Mouse (Mus musculus): ENCODE data around the gene Tmcc2. TPM values are rescaled to one million over a fixed set of nuclear protein-coding genes. Genes with fewer than 3 reads are reported as not detected.
A peak's percentile ranks its signal among the peaks of the same experiment; 100 is the strongest.

The Tmcc2 gene
- total RNA-seq, 2 experiments from 2014 or later: 36.8 to 41.5 TPM

DNA sequence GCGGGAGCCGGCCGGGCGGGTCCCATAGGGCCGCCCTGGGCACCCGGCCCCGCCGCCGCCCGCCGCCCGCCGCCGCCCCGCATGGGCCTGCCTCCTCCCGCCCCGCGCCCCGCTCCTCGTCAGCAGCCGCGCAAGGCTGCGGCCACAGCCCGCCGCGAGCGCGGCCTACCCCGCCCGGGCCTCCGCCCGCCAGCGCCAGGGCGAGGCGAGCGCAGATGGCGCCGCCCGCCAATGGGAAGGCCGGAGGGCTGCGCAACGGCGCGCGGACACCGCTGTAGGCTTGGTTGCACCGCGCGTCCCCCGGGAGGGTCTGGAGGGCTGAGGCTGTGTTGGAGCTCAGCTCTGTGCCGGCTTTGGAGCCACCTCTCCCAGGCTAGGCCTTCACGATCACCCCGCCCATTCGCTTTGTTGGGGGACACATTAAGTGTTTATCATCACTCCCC is 520 bp upstream of the Tmcc2 start:
- DNase-seq (ENCODE audit: low spot score): peak; percentile 72

DNA sequence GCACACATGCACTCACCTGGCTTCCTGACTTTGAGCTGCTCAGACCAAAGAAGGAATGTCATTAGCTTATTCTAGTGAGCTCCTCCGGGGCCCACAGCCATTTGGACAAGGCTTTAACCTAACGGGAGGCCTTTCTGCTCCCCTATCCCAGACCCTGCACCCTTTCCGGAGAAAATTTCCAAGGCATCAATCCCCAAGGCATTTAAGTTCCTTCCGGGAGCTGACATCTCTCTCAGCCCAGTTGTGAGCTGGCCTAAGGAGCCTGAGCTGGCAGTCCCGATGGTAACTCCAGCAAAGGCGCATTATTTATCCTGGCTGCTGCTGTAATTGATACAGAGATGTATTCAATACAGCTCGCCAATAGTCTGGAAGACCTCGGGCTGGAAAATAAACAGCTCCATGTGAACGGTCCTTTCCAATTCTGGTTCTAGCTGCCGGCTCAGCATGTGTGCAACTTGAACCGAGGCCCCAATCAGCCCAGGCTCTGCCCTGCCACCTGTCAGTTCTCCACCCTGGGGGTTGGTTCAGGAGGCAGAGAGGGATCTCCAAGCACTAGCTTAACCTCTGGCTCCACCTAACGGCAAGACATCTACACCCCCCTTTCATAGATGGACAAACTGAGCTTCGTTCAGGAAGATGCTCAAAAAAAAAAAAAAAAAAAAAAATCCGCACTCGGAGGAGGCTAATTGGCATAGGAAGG is 1.0 kb downstream of the Tmcc2 start:
- DNase-seq (ENCODE audit: low spot score): peak; percentile 90

DNA sequence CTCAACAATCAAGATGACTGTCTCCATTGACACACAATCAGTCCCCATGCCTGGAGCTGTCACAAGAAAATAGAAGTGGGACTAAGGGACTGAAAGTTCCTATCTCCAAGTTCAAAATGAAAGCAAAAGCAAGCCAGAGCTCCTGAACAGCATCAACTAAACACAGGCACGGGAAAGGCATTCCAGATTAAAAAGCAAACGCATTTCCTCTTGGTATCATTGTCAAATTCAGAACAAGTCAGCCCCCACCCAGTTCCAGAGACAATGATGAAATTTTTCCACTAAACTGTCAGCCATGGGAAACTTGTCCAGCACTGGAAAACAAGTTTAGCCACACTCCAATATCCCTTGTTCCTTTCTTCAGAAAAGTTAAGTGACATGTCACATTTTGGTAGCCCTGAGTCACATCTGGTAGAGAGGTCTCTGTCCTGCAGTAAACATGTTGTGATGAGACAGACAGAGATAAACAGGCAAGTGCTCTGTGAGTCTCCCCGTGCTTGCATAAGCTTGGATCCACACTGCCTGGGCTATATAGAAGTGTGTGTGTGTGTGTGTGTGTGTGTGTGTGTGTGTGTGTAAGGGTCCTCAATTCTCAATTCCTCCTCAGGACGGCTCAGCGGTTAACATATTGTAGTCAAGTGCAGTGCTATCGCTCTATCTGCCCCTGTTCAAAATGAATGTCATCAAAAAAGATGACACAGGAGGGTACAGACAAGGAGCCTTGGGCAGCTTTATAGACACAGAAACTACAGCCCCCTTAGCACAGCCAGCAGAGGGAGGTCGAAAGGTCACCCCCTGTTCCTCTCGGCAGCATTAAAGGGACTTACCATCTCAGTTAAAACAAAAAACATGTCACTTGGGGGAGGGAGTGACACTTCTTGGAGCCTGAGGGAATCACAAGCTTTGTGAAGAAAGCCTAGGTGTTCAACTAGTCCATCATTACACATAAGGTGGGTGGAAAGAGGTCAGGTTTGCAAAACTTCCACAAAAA is 2.0 kb downstream of the Tmcc2 start:
- DNase-seq (ENCODE audit: low spot score): no peak

DNA sequence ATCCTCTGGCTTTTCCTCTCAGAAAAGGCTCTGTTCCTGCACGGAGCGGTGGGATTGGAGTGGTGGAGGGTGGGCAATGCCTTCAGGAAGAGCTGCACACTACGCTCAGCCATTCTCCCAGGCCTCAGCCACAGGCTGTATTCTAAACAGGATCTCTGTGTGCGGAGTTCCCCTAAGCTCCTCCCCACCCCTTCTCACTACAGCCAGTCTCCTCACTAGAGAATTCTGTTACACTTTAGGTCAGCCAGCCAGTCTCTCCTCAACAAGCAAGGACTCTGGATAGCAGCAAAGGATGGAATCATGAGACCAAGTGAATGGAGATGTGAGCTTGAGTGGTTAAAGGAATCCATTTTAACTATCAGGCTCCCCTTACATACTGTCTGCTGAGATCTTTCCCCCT is 3.1 kb downstream of the Tmcc2 start:
- no peak for DNase-seq (ENCODE audit: low spot score)

DNA sequence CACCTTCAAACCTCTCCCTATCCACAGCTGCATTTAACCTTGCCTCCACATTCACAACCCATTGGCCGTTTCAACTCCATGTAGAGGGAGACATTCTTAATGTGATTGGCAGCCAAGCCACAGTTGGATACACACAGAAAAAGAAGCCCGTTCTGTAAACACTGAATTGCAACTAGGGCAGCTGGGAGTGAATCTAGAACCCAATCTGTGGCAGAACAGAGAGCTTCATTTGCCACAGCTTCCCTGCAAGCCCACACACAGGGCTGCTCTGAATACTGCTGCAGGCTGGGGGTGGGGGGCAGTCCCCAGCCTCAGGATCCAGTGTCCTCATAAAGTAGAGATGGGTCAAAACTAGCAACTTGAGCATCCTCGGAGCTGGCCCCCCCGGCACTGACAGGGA is 4.8 kb downstream of the Tmcc2 start:
- no peak for DNase-seq (ENCODE audit: low spot score)

DNA sequence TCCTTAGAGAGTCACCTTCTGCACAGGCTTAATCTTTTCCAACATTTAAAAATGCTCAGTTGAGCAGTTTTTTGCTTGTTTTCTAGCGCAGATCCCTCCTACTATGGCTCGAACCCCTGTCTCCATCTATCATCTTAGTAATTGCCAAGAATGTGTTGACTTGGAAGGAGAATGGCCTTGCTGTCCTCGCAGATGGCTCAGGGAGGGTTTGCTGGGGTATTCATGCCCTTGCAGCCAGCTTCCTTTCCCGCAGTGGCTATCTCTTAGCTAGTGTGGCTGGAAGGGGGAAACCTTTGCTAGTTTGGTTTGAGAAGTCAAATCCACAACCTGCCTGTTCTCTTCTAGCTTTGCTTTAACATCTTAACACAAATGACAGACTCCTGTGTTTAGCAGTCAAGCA is 5.4 kb downstream of the Tmcc2 start:
- DNase-seq (ENCODE audit: low spot score): no peak

DNA sequence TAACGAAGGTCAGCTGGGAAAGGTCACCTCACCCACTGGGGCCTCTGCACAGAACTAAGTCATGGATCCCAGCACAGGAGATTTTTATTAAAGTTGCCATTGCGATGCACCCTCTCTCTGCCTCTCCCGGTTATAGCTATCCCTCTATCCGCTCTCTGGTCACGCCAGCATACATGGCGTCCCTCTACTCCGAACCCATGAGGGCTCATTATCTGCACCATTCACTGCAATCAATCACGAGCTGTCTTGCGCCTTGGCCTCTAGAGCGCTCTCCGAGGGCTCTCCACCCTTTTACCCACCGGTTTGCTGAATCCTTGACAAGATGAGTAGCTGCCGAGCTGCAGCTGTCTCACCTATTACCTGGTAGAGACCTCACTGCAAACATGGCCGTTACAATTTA is 5.8 kb downstream of the Tmcc2 start:
- DNase-seq (ENCODE audit: low spot score): no peak

DNA sequence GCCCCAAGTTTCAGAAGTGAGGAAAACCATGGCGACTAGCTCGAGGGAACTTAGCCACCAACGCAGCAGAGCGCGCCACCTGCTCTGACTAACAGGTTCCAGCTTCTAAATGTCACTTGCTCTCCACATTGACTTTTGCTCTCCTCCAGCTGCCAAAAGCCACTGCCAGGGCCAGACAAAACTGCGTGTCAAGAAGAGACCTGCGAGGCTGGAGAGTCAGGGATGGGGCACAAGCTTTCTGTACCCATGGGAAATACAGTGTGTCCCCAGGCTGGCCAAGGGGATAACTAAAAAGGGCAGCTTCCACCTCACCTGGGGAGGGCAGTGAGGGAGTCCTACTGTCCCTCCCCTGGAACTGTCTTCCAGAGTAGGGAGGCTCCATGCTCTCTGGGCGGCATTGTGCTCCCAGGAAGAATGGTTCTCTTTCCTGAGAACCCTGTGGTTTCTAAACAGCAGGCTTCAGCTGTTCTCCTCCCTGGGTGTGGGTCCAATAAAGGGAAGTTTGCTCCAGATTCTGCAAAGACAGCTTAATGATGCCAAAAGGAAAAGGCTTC is 7.0 kb downstream of the Tmcc2 start:
- peak; percentile 59 for DNase-seq (ENCODE audit: low spot score)

DNA sequence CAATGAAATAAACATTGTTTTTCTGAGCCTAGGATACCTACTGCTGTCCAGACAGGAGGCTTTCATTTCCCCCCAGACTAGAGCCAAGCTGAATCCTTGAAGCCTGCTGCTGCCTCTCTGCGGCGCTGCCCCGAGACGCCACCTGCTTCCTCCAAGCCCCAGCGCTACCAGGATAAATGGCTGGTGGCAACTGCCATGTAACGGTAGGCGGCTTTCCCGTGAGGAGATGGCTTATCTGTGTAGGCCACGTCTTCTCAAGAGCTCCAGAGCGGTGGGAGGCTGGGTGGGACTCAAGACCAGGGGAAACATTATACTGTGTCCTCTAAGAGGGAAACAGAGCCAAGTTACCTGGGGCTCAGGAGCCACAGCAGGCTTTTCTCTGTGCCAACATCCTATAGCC is 9.2 kb downstream of the Tmcc2 start:
- no peak for DNase-seq (ENCODE audit: low spot score)

DNA sequence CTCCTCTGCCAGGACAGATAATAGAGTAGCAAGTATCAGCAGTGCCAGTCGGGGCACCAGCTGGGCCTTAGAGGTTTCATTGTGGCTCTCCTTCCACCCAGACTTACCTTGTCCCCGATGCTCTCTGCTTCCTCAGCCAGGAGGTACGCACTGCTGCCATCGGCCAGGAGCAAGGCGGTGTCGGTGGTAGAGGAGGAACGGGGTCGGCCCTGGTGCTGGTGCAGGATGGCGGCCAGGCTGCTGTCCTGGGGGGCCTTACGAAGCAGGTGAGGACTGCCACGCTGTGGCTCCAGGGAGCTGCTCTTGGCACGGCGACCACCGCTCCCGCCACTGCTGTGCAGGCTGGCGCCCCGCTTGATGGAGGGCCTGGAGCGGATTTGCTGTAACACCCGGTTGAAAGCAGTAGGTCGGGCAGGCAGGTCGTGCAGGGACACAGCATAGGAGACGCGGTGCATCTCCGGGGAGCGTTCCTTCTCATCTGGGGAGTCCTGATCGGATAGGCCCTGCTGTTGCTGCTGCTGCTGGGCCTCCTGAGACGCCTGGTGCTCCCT is 10.5 kb downstream of the Tmcc2 start:
- no peak for DNase-seq (ENCODE audit: low spot score)

DNA sequence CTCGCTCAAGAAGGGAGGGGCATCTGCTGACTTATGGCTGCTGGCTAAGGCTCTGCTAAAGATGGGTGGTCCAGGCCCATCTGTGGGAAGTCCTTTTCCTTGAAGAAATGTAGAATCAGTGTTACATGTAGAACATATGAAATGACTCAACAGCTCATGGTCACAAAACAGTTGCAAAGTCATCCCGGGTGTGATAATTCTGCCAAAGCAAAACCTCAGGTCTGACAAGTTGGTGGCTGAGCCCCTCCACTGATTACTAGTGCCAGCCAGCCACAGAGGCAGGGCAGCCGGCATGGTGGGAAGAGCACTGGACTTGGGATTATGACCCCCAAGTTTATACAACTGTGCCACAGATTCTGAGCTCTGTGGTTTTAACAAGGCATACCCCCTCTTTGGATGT is 13.3 kb downstream of the Tmcc2 start:
- no peak for DNase-seq (ENCODE audit: low spot score)

DNA sequence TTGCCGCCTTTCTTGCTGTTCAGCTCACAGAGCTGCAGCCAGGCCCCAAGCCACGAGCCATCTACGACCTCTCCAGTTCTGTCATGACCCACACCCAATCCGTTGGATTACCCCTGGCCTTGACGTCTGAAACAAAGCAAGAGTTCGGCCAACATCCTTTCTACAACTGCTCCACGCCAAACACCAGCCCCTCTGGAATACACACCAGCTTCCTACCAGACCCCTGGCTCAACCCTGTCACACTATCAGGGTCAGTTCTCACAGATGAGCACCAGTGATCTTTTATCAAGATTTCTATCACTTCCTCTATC is 14.1 kb downstream of the Tmcc2 start:
- DNase-seq (ENCODE audit: low spot score): no peak

DNA sequence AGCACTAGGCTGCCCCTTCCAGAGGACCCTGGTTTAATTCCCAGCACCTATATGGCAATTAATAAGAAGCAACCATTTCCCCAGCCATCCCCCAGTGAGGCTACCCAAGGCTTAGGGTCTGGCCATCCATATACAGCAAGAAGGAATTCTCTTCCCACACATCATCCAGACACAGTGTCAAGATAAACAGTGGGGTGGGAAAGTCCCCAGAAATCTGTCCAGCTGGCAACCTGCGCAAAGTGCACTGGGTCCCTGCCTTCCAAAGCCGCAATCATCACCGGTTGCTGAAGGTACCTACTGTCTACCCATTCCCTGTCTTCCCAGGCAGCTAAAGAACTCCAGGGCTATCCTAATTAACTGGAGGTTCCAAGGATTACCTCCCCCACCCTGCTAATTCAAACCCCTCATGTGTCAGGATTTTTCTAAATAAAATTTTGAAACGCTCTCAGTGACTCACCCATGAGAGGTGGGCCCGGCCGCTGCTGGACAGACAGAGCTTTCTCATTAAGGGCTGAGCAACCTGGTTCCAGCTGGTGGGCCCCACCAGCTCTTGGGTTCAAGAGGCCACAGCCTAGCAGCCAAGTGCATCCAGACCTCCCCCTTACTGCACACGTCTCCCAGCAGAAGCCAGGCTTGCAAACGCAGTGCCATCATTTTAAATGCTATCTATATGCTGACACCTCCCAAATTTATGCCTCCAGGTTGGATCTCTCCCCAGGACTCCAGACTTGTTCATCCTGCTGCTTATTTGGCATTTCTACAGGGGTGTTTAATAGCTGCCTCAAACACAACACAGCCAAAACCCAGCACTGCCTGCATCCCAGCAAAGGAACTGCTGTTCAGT is 14.6 kb downstream of the Tmcc2 start:
- no peak for DNase-seq (ENCODE audit: low spot score)

DNA sequence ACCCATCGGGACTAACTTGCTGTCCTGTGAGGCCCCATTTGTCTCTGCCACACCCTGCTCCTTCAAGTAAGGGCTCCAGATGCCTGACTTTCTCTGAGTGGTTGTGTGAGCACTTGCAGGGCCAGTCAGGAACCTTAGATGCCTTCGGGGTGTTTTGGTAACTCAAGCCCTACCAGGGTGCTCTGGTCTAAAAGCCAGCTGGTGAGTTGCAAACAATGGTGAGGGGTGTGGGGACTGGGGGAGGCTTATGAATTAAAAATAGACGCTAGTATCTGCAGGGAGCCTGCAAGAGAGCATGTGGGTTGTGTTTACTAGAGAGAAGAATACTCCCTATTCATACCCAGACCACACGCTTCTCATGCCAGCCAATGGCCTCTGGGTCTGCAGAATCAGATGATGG is 15.8 kb downstream of the Tmcc2 start:
- DNase-seq (ENCODE audit: low spot score): no peak

DNA sequence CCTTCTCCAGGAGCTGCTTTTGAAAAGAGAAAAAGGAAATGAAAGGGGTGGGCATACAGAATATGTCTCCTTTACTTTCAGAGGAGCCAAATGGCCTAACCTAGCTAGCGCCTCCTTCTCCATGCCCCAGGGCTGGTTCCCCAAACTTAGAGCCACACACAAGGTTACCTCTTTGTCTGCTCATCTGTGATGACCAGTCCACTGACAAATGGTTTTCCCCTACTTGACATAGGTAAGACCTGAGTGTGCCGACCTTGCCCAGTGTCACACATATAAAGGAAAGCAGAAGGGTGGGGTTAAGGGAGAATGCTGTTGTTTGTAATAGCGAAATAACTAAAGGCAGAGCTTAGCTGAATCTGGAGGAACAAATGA is 16.2 kb downstream of the Tmcc2 start:
- DNase-seq (ENCODE audit: low spot score): no peak

DNA sequence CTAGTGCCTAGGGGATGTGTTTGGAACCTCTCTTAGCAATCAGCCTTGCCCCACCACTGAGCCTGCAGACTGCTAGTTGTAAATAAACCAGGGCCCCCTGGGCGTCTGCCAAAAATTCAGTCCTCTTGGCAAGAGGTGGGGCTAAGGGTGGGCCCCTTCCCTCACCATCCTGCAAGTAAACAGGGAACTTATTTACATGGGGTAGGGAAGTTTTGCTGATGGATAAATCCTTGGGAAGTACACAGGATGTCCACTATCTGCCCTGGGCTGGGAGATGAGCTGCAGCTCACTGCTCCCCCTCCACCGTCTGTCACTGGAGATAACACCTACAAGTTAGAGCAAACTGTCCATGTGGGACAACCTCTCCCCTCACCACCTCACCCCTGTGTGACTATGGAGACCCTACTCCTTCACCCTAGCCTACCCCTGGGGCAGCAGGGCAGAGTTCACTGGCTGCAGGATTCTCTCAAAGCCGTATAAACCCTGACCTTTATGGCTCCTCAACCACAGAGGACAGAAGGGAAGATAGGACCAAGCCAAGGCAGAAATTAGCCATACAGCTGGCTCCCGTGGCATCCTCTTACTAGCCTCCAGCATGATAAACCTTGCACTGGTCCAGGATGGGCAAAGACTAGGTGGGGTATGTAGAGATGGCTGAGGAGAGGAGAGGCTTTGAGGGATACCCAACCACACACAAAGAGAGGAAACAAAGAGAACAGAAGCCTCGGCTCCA is 16.8 kb downstream of the Tmcc2 start:
- DNase-seq (ENCODE audit: low spot score): no peak

DNA sequence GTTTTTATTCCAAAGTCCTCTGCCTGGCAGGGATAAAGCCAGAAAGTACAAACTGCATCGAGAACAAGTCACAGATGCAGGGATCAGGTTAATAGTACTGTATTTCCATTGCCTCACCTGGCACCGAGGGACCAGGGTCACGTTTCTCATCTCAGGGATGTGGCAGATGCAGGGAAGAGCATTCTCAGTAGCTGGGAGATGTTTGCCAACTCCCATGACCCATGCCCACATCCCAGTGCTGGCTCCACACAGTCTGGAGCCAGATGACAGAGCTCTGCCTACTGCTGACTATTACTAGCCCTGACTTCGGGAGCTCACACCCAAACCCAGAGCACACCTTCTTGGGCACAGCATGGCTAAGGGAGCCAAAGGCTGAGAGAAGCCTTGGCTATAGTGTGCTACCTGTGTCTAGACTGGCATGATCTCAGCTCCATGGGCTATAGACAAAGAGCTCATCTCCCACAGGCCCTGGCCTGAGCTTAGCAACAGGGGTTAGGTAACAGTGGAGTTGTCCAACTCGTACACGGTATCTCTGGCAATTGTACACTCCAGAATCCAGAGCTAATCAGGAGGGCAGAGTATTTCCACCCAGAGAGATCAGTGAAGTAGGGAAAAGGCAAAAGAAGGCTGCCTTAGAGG is 18.1 kb downstream of the Tmcc2 start:
- no peak for DNase-seq (ENCODE audit: low spot score)

DNA sequence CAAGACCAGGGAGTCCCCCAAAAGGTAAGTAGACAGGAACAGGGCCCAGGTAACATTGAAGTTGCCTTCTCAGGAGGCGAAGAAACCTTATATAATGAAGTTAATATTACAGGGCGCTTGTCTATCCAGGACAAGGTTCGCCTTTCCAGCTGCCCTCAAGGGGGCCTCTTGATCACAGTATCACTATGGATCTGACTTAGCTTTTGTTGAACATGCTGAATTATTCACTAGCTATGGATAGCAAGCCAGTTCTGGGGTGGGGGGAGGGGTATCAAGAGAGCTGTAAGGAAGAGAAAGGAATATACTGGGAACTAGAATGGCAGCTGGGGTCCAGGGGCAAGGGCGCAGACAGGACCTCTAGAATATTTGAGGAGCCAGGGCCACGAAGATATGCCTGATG is 18.7 kb downstream of the Tmcc2 start:
- no peak for DNase-seq (ENCODE audit: low spot score)

DNA sequence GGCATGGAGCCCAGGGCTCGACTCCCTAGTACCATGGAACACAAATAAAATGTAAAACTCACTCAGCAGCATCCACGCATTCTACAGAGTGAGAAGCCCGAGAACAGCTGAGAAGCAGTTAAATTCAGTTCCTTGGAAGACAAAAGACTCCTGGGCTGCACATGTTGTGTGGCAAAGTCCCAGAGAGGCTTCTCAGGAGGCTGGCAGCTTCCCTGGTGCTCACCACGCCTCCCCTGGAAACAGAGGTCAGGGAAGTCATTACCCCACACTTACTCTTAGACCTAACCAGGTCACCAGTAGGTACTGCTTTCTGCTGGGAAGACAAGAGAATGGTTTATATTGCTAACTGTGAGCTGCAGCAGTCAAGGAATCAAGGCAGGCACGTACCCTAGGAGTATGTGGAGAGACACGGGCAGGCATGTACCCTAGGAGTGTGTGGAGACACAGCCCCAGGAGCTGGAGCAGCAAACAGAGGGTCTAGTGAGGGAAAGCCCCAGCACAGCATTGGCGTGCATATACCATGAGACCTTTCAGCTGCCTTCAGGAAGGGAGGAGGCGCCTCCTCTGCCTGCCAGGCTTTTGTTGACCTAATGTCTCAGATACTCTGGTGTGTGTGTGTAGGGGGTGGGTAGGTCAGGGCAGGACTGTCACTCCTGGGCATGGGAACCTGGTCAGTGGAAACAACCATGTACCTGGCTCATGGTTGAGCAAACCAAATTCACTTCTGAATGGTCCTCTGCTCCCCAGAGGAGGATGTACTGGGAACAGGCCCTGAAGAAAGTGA is 19.6 kb downstream of the Tmcc2 start:
- no peak for DNase-seq (ENCODE audit: low spot score)

Measured in gastrocnemius, adult 18-20 months (tissue).